Mouse (Mus musculus): Measurements from ENCODE around the gene Slc43a3. TPM values are rescaled to one million over a fixed set of nuclear protein-coding genes. Genes with fewer than 3 reads are reported as not detected.
A peak's percentile ranks its signal among the peaks of the same experiment; 100 is the strongest.

The Slc43a3 gene
- total RNA-seq, 2 experiments from 2014 or later, result 53.0 to 109 TPM

DNA sequence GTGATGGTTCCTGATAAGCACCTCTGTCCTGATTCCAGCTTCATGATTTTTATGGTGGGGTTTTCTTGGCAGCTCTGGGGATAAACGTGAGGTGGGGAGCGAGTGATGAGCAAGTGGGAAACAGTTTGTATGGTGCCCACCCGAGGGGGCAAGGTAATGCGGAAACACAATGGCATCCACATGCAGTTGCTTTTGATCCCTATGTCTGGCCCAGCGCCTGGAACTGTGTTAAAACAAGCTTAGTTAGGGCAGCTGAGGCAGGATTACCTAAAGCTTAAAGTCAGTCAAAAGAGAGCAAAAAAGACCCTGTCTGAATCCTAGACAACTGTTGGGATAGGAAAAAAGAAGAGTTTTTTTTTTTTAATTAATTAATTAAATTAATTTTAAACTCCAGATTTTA lies 1.3 kb upstream of the Slc43a3 start:
- intact Hi-C loops (cut with DNase I), result no loop called here
- no peak for DNase-seq

DNA sequence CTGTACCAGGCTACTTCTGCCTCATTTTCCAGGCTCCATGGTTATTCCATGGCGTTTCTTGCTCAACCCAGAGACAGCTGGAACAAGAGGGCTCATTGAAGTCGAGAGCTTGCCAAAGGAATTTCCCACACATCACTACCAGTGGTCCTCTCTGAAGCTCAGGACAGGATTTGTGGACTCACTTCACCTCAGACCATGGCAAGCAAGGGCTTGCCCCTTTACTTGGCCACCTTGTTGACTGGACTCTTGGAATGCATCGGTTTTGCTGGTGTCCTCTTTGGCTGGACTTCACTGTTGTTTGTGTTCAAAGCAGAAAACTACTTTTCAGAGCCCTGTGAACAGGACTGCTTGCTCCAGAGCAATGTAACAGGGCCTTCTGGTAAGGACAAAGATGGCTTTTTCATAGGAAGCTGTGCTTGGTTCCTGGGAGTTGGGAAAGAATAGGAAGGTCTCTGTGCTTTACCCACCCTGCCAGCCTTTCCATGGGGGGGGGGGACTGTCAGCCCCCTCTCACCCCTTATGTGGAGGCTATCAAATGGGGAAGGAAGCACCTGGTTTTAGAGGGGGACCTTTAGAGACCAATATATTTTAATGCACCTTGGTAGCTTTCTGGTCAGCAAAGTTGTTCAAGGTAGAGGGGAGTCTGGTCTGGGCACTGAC lies 1.2 kb downstream of the Slc43a3 start:
- intact Hi-C loops (cut with DNase I), result loop anchor here (2.0 kb wide), 1 partner anchor 21 kb away; no protein-coding TSS in a partner anchor
- peak; percentile 37 to 44 for DNase-seq

- peak; percentile 36 to 42 for DNase-seq
- intact Hi-C loops (cut with DNase I), result no loop called here
Measured at GRCm38 (mm10) chr2:84938249-84938946, 2.0 kb downstream of the Slc43a3 start.

GRCm38 (mm10) chr2:84939306-84939705 lies 2.9 kb downstream of the Slc43a3 start:
- DNase-seq, result no peak
- intact Hi-C loops (cut with DNase I), result no loop called here

DNA sequence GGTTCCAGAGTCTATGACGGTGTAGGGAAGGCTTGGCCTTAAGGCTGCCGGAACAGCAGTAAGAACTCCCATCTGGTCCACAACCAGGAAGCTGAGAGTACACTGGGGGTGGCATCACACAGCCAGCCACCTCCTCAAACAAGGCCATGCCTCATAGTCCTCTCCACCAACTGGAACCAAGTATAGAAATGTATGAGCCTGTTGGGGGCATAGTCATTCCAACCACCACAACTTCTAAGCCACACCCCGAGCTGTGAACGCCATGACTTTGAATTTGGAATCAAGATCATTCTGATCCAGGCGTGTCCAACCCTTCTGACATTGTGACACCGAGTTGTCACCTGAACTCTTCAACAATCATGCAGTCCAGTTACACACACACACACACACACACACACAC lies 3.3 kb downstream of the Slc43a3 start:
- intact Hi-C loops (cut with DNase I), result no loop called here
- DNase-seq, result no peak

GRCm38 (mm10) chr2:84941332-84941731 lies 5.0 kb downstream of the Slc43a3 start:
- intact Hi-C loops (cut with DNase I), result no loop called here
- no peak for DNase-seq

GRCm38 (mm10) chr2:84941795-84942194 lies 5.4 kb downstream of the Slc43a3 start:
- intact Hi-C loops (cut with DNase I), result no loop called here
- no peak for DNase-seq

DNA sequence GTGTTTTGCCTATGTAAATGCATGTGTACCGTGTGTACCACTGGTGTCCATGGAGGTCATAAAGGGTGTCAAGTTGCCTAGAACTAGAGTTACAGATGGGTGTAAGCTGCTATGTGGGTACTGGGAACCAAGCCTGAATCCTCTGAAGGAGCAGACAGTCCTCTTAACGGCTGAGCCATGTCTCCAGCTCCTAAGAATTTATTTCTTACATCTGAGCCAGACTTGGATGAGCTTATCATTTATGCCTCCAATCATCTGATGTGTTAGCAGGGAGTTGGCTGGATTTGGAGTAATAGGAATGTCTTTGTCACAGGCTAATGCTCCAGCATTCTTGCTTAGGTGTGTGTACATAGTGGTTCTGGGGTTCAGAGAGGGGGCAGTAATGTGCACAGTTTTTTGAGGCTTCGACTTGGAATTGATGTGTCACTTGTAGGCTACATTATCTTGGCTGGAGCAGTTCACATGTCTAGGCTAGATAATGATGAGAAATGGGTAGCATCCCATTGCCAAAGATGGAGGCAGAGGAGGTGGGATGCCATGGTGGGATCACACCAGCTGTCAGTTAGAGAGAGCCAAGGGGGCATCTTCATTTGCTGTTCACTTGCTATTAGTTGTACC lies 10.9 kb downstream of the Slc43a3 start:
- DNase-seq, result no peak
- intact Hi-C loops (cut with DNase I), result no loop called here

DNA sequence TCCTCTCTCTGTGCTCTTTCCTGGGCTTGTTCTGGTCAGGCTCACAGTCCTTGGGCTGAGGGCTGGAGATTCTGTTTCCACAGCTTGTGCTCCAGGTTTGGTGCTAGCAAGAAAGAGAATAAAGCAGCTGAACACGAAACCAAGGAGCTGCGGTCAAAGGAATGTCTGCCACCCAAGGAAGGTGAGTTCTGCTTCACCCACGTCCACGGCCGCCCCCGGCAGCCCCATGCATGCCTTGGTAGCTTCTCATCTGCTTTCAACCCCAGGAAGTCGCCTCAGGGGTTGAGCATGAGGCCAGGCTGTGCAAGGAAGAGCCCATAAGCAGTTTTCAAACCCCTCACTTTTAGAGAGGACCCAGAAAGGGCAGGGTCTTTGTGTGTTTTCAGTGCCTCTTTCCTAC lies 11.9 kb downstream of the Slc43a3 start:
- intact Hi-C loops (cut with DNase I), result no loop called here
- no peak for DNase-seq

GRCm38 (mm10) chr2:84948721-84949120 lies 12.3 kb downstream of the Slc43a3 start:
- intact Hi-C loops (cut with DNase I), result no loop called here
- DNase-seq, result no peak

- intact Hi-C loops (cut with DNase I), result loop anchor here (5.0 kb wide), 1 partner anchor 59 kb away; no protein-coding TSS in a partner anchor
- no peak for DNase-seq
Measured at GRCm38 (mm10) chr2:84951027-84951426, 14.6 kb downstream of the Slc43a3 start.

DNA sequence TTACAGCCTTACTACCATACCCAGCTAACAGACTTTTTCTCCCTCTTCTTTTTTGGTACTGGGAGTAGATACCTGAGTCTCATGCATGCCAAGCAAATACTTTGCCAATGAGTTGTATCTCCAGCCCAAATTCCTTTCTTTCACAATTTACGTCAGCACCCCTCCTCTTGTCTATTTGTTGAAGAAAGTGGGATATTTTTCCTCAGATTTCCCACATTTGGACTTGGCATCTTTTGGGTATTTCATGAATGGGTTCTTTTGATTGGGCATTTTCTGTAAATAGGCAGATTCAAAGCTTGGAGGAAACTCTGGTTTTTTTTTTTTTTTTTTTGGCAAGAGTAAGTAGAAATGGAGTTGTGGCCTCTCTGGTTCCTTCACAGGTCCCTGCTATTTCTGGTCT lies 15.9 kb downstream of the Slc43a3 start:
- intact Hi-C loops (cut with DNase I), result loop anchor here (5.0 kb wide), 1 partner anchor 60 kb away; no protein-coding TSS in a partner anchor
- DNase-seq, result no peak

GRCm38 (mm10) chr2:84952693-84953092 lies 16.3 kb downstream of the Slc43a3 start:
- DNase-seq, result no peak
- intact Hi-C loops (cut with DNase I), result loop anchor here (5.0 kb wide), 1 partner anchor 60 kb away; no protein-coding TSS in a partner anchor

DNA sequence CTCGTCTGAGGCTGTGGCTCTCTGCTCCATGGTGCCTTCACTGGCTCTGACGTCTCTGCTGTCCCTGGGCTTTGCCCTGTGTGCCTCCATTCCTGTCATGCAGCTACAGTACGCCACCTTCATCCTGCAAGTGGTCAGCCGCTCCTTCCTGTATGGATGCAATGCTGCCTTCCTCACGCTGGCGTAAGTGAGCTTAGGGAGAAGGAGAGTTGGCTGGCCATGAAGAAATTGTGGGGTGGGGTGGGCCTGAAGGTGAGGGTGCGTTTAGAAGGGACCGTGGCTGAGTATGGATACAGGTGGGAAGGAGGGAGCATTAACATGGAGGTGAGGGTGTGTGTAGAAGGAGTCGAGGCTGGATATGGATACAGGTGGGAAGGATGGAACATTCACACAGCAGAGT lies 19.1 kb downstream of the Slc43a3 start:
- DNase-seq, result no peak
- intact Hi-C loops (cut with DNase I), result loop anchor here (5.0 kb wide), 1 partner anchor 292 kb away; no protein-coding TSS in a partner anchor

GRCm38 (mm10) chr2:84956274-84956673 lies 19.9 kb downstream of the Slc43a3 start:
- intact Hi-C loops (cut with DNase I), result loop anchor here (1.0 to 5.0 kb wide), 2 partner anchors 51 to 291 kb away; no protein-coding TSS in a partner anchor
- DNase-seq, result peak; percentile 57 to 68

DNA sequence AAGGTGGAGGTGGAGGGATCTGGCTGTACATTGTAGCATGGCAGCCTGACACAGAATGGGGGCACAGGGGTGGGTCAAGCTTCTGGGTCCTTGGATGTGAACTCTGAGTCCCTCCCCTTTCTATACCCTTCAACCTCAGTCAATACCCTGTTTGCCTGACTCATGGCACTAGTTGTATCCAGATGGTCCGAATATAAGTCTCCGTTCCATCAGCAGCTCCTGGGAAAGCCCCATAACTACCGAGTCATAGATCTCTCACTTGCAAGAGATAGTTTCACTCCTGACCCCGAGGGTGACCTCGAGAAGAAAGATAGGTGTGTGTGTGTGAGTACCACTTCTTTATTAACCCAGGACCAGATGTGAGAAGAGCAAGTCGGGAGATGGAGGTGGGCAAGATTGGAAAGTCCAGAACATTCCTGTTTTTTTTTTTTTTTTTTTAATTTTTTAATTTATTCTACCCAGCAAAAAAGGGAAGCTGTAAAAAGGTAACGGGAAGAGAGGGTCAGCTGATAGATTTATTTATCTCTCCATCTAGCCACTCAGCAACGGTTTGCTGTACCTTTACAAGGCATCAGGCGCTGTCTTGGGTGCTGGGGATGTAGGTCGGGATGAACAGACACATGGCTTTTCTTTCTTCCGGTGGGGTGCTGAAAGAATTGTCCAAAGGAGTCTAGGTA lies 22.3 kb downstream of the Slc43a3 start:
- no peak for DNase-seq
- intact Hi-C loops (cut with DNase I), result loop anchor here (5.0 kb wide), 1 partner anchor 289 kb away; no protein-coding TSS in a partner anchor

DNA sequence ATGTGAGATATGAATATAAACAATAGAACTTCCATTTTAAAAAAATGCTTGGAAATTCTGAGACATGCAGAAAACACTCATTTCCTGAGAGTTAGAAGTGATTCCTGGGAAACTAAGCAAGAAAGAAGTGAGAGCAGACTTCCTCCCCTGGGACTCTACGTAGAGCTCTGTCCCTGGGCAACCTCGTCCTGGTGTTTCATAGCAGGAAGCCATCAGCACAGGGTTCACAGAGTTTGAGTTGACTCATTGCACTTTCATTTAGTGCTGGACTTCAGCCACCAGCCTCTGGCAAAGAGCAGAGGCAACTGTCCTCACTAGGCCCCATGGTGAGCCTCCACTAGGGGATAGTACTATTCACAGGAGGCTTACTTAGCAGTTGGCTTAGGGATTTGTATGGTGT lies 24.9 kb downstream of the Slc43a3 start:
- intact Hi-C loops (cut with DNase I), result no loop called here
- peak; percentile 76 to 80 for DNase-seq

- intact Hi-C loops (cut with DNase I), result no loop called here
- DNase-seq, result no peak
Measured at GRCm38 (mm10) chr2:84961901-84962300, 25.5 kb downstream of the Slc43a3 start.

GRCm38 (mm10) chr2:84962906-84963507 lies 26.6 kb downstream of the Slc43a3 start:
- intact Hi-C loops (cut with DNase I), result no loop called here
- no peak for DNase-seq

GRCm38 (mm10) chr2:84964111-84964801 lies 27.9 kb downstream of the Slc43a3 start:
- intact Hi-C loops (cut with DNase I), result no loop called here
- no peak for DNase-seq

All from heart, postnatal 10 days (tissue).